Mouse (Mus musculus): ENCODE measurements around the gene Fgfr2. TPM values are rescaled to one million over a fixed set of nuclear protein-coding genes. Genes with fewer than 3 reads are reported as not detected.

Gene Fgfr2
- polyA plus RNA-seq, 1 experiment = 14.7 TPM

- no peak overlapping the region for H3K27ac ChIP-seq (ENCODE audit: insufficient read depth, low read depth, low read length)
- H3K36me3 ChIP-seq (ENCODE audit: control insufficient read depth, insufficient read depth, low read length) = no peaks in the 10 kb centered on the region
- TF ChIP-seq CTCF (IDR thresholded peaks at IDR 0.05; ENCODE audit: extremely low read depth, insufficient read length, insufficient replicate concordance, low read depth, low read length) (no peak), POLR2A (IDR thresholded peaks at IDR 0.05; ENCODE audit: low read depth, low read length) (no peak)
- H3K27me3 ChIP-seq (ENCODE audit: control insufficient read depth, insufficient read depth, low read length) = no peaks in the 10 kb centered on the region
- H3K4me1 ChIP-seq (ENCODE audit: control insufficient read depth, insufficient read depth, insufficient read length, low read length) = no peaks in the 10 kb centered on the region
- no peak overlapping the region for H3K4me3 ChIP-seq (ENCODE audit: low read depth, low read length)
- WGBS = 84% methylated on average over 4 of the region's 4 CpGs
Observed at GRCm38 (mm10) chr7:130622359-130622758, 2500.8 kb downstream of the Fgfr2 start.

DNA sequence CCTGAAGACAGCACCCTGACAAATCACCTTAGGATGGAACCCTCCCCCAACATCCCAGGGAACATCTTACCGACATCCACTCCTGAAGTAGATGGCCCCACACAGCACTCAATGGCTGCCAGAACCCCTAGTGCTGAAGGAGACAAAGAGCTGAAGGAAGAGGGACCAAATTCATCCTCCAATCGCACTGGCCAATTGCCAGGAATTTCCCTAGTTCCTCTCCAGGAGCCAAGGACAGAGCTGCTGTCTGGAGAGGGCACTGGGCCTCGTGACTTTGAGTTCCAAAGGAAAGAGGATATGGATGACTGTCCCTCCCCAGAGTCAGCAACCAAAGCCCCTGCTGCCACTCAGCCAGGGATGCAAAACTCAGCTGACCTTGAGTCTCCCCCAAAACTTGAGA lies 2501.2 kb downstream of the Fgfr2 start:
- TF ChIP-seq POLR2A (IDR thresholded peaks at IDR 0.05; ENCODE audit: low read depth, low read length) = no peak
- no peak for TF ChIP-seq CTCF (IDR thresholded peaks at IDR 0.05; ENCODE audit: extremely low read depth, insufficient read length, insufficient replicate concordance, low read depth, low read length)

GRCm38 (mm10) chr7:130621068-130621467 lies 2502.1 kb downstream of the Fgfr2 start:
- H3K4me1 ChIP-seq (ENCODE audit: control insufficient read depth, insufficient read depth, insufficient read length, low read length) = no peaks in the 10 kb centered on the region
- H3K4me3 ChIP-seq (ENCODE audit: low read depth, low read length) = no peak overlapping the region
- TF ChIP-seq POLR2A (IDR thresholded peaks at IDR 0.05; ENCODE audit: low read depth, low read length) = no peak
- no peak for TF ChIP-seq CTCF (IDR thresholded peaks at IDR 0.05; ENCODE audit: extremely low read depth, insufficient read length, insufficient replicate concordance, low read depth, low read length)
- no peaks in the 10 kb centered on the region for H3K27me3 ChIP-seq (ENCODE audit: control insufficient read depth, insufficient read depth, low read length)
- H3K36me3 ChIP-seq (ENCODE audit: control insufficient read depth, insufficient read depth, low read length) = no peaks in the 10 kb centered on the region
- WGBS = 90% methylated on average over 2 of the region's 2 CpGs
- H3K27ac ChIP-seq (ENCODE audit: insufficient read depth, low read depth, low read length) = no peak overlapping the region

More for the DNA sequence above, 2501.2 kb downstream of the Fgfr2 start:
- Histone ChIP-seq H3K27ac (ENCODE audit: insufficient read depth, low read depth, low read length) (no peak overlapping the region), H3K27me3 (ENCODE audit: control insufficient read depth, insufficient read depth, low read length) (no peaks in the 10 kb centered on the region), H3K4me3 (ENCODE audit: low read depth, low read length) (no peak overlapping the region), H3K4me1 (ENCODE audit: control insufficient read depth, insufficient read depth, insufficient read length, low read length) (no peaks in the 10 kb centered on the region), H3K36me3 (ENCODE audit: control insufficient read depth, insufficient read depth, low read length) (no peaks in the 10 kb centered on the region)
- 59% methylated on average over 3 of the region's 3 CpGs for WGBS

- H3K27me3 ChIP-seq (ENCODE audit: control insufficient read depth, insufficient read depth, low read length) = no peaks in the 10 kb centered on the region
- no peaks in the 10 kb centered on the region for H3K4me1 ChIP-seq (ENCODE audit: control insufficient read depth, insufficient read depth, insufficient read length, low read length)
- no peak overlapping the region for H3K27ac ChIP-seq (ENCODE audit: insufficient read depth, low read depth, low read length)
- 93% methylated on average over 3 of the region's 3 CpGs for WGBS
- H3K36me3 ChIP-seq (ENCODE audit: control insufficient read depth, insufficient read depth, low read length) = no peaks in the 10 kb centered on the region
- TF ChIP-seq POLR2A (IDR thresholded peaks at IDR 0.05; ENCODE audit: low read depth, low read length) = no peak
- no peak for TF ChIP-seq CTCF (IDR thresholded peaks at IDR 0.05; ENCODE audit: extremely low read depth, insufficient read length, insufficient replicate concordance, low read depth, low read length)
- H3K4me3 ChIP-seq (ENCODE audit: low read depth, low read length) = no peak overlapping the region
Observed at GRCm38 (mm10) chr7:130617591-130617990, 2505.6 kb downstream of the Fgfr2 start.

- WGBS = 71% methylated on average over 4 of the region's 4 CpGs
- H3K4me1 ChIP-seq (ENCODE audit: control insufficient read depth, insufficient read depth, insufficient read length, low read length) = no peaks in the 10 kb centered on the region
- H3K4me3 ChIP-seq (ENCODE audit: low read depth, low read length) = no peak overlapping the region
- no peak overlapping the region for H3K27ac ChIP-seq (ENCODE audit: insufficient read depth, low read depth, low read length)
- H3K27me3 ChIP-seq (ENCODE audit: control insufficient read depth, insufficient read depth, low read length) = no peaks in the 10 kb centered on the region
- TF ChIP-seq POLR2A (IDR thresholded peaks at IDR 0.05; ENCODE audit: low read depth, low read length) = no peak
- no peak for TF ChIP-seq CTCF (IDR thresholded peaks at IDR 0.05; ENCODE audit: extremely low read depth, insufficient read length, insufficient replicate concordance, low read depth, low read length)
- H3K36me3 ChIP-seq (ENCODE audit: control insufficient read depth, insufficient read depth, low read length) = no peaks in the 10 kb centered on the region
Observed at GRCm38 (mm10) chr7:130613973-130614372, 2509.2 kb downstream of the Fgfr2 start.

DNA sequence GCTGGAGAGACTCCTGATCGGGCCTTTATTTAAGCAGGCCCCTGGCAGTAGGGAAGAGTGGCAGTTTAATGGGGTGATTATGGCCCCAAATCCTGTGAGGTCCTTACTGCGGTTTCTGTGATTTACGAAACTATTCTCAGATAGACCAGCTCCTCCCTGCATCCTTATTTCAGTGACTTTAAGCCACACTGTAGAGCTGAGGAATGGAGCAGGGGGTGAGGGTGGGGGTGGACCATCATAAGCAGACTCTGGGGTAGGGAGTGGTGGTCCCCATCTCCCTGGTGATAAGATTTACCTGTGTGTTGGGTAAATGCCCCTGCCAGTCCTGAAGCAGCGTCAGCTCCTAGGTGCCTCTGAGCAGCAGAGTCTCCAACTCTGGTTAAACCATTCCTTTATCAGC lies 2516.2 kb downstream of the Fgfr2 start:
- H3K4me1 ChIP-seq (ENCODE audit: control insufficient read depth, insufficient read depth, insufficient read length, low read length) = peaks cover 13% of the 10 kb centered on the region
- 96% methylated on average over 4 of the region's 4 CpGs for WGBS
- no peak for TF ChIP-seq POLR2A (IDR thresholded peaks at IDR 0.05; ENCODE audit: low read depth, low read length)
- H3K36me3 ChIP-seq (ENCODE audit: control insufficient read depth, insufficient read depth, low read length) = no peaks in the 10 kb centered on the region
- no peak overlapping the region for H3K4me3 ChIP-seq (ENCODE audit: low read depth, low read length)
- no peak overlapping the region for H3K27ac ChIP-seq (ENCODE audit: insufficient read depth, low read depth, low read length)
- H3K27me3 ChIP-seq (ENCODE audit: control insufficient read depth, insufficient read depth, low read length) = no peaks in the 10 kb centered on the region

DNA sequence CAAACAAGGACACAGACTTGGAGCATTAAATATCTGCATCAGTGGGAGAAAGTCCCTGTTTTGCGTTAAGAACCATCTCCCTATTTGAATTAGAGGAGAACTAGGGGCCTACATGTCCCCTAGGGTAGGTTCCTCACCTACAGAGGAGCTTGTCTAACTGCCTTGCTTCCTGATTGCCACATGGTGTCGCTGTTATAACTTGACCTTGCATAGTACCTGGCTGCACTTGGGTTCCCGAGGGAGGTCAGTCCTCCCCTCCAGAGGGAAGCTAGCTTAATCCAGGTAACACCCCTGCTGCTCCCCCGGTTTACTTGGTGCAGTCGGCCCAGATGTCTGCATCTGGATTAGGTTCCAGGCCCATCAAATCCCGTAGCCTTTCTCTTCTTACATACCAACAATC lies 2518.0 kb downstream of the Fgfr2 start:
- TF ChIP-seq POLR2A (IDR thresholded peaks at IDR 0.05; ENCODE audit: low read depth, low read length) (no peak), CTCF (IDR thresholded peaks at IDR 0.05; ENCODE audit: extremely low read depth, insufficient read length, insufficient replicate concordance, low read depth, low read length) (peak; percentile 62; the same call in 1 of the 2 replicates)
- Histone ChIP-seq H3K4me1 (ENCODE audit: control insufficient read depth, insufficient read depth, insufficient read length, low read length) (peaks cover 13% of the 10 kb centered on the region), H3K27ac (ENCODE audit: insufficient read depth, low read depth, low read length) (no peak overlapping the region), H3K36me3 (ENCODE audit: control insufficient read depth, insufficient read depth, low read length) (no peaks in the 10 kb centered on the region), H3K4me3 (ENCODE audit: low read depth, low read length) (no peak overlapping the region), H3K27me3 (ENCODE audit: control insufficient read depth, insufficient read depth, low read length) (no peaks in the 10 kb centered on the region)
- 29% methylated on average over 6 of the region's 6 CpGs for WGBS

DNA sequence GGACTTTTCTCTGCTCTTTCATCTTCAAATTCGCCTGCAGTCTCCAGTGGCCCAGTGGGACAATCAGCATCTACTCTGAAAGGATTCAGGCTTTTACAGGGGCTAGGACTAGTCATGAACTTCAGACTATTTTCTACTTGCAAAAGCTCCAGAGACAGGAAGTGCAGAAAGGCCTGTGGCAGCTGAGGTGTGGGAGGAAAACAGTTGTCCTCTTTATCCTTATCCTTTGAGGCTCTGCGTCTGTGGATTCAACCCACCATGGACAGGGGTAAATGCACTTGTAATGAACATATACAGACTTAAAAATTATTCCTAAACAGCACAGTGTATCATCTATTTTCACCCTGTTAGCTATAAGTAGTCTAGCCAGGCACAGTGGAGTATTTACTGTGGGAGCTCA lies 2518.8 kb downstream of the Fgfr2 start:
- WGBS = 86% methylated on average over 2 of the region's 2 CpGs
- H3K4me1 ChIP-seq (ENCODE audit: control insufficient read depth, insufficient read depth, insufficient read length, low read length) = peaks cover 13% of the 10 kb centered on the region
- no peak overlapping the region for H3K4me3 ChIP-seq (ENCODE audit: low read depth, low read length)
- no peak overlapping the region for H3K27ac ChIP-seq (ENCODE audit: insufficient read depth, low read depth, low read length)
- no peaks in the 10 kb centered on the region for H3K36me3 ChIP-seq (ENCODE audit: control insufficient read depth, insufficient read depth, low read length)
- TF ChIP-seq CTCF (IDR thresholded peaks at IDR 0.05; ENCODE audit: extremely low read depth, insufficient read length, insufficient replicate concordance, low read depth, low read length) (no peak), POLR2A (IDR thresholded peaks at IDR 0.05; ENCODE audit: low read depth, low read length) (no peak)
- H3K27me3 ChIP-seq (ENCODE audit: control insufficient read depth, insufficient read depth, low read length) = no peaks in the 10 kb centered on the region

All from small intestine, adult 2 months (tissue).